ENCODE assay signal across 9 mouse cellular contexts in genomic region chr11:54214499-54215443, GRCm38 (mm10). TPM values are rescaled to one million over a fixed set of nuclear protein-coding genes. Genes with fewer than 3 reads are reported as not detected.
A peak's percentile ranks its signal among the peaks of the same experiment; 100 is the strongest.
DNase-seq lines count a peak whose midpoint lies in the region; ATAC-seq and TF ChIP-seq lines count a peak whose summit lies in the region.
"Had no signal": no experiment of that assay in that cellular context is flagged by ENCODE, and none has a peak within 500 bp of the region (broad histone marks: within the 10 kb centered on the region; RNA-seq: fewer than 3 reads in every experiment).

No protein-coding gene starts in this region.

- H3K4me1 ChIP-seq in kidney, embryonic 14.5 days (ENCODE audit: control insufficient read depth, insufficient read depth, low read length) = no peaks in the 10 kb centered on the region
- no peaks in the 10 kb centered on the region for H3K4me1 ChIP-seq in heart, postnatal 0 days (ENCODE audit: control insufficient read depth, insufficient read depth)
- no peaks in the 10 kb centered on the region for H3K4me1 ChIP-seq in forebrain, postnatal 0 days (ENCODE audit: insufficient read depth)
- H3K4me1 ChIP-seq: heart, embryonic 15.5 days had no signal

- no peak overlapping the region for H3K9ac ChIP-seq in kidney, embryonic 14.5 days (ENCODE audit: low read depth, low read length)
- no peak overlapping the region for H3K9ac ChIP-seq in heart, postnatal 0 days (replicated peaks; ENCODE audit: low read depth, low read length)
- no peak overlapping the region for H3K9ac ChIP-seq in forebrain, postnatal 0 days
- H3K9ac ChIP-seq: heart, embryonic 15.5 days had no signal

- no peak for ATAC-seq in kidney, embryonic 14.5 days (ENCODE audit: low FRiP score, low TSS enrichment)
- ATAC-seq in heart, postnatal 0 days (ENCODE audit: insufficient read depth, low read depth) = no peak
- ATAC-seq in forebrain, postnatal 0 days = no peak

- H3K4me2 ChIP-seq in kidney, embryonic 14.5 days (replicated peaks; ENCODE audit: low read depth, low read length) = no peak overlapping the region
- no peak overlapping the region for H3K4me2 ChIP-seq in heart, postnatal 0 days (ENCODE audit: low read depth, low read length)
- no peak overlapping the region for H3K4me2 ChIP-seq in forebrain, postnatal 0 days (ENCODE audit: low read depth)
- H3K4me2 ChIP-seq: heart, embryonic 15.5 days had no signal

- DNase-seq in kidney, adult 11 months = peak; percentile 50
- DNase-seq in c-Kit-positive CD71-positive TER-119-positive erythroid progenitor cells, embryonic 14.5 days (ENCODE audit: low spot score) = peak; percentile 4
- peak; percentile 18 for DNase-seq in heart, postnatal 0 days (ENCODE audit: low spot score)
- DNase-seq in left cerebral cortex, adult 18-20 months (ENCODE audit: low spot score in 2 of 2) = peak; percentile 7 to 34
- peak; percentile 9 for DNase-seq in ovary, postnatal 10 days (ENCODE audit: low spot score)
- DNase-seq in urinary bladder, postnatal 14 days (ENCODE audit: low spot score) = peak; percentile 84
- DNase-seq in forebrain, postnatal 0 days = no peak

- no peak for TF ChIP-seq EP300 in heart, postnatal 0 days (IDR thresholded peaks at IDR 0.05; ENCODE audit: low read depth)

- no peaks in the 10 kb centered on the region for H3K27me3 ChIP-seq in kidney, embryonic 14.5 days (ENCODE audit: control insufficient read depth, insufficient read depth, low read length)
- no peaks in the 10 kb centered on the region for H3K27me3 ChIP-seq in heart, postnatal 0 days (ENCODE audit: control insufficient read depth, insufficient read depth, low read length)
- no peaks in the 10 kb centered on the region for H3K27me3 ChIP-seq in forebrain, postnatal 0 days (ENCODE audit: insufficient read depth, low read length)
- H3K27me3 ChIP-seq: heart, embryonic 15.5 days had no signal

- H3K36me3 ChIP-seq in kidney, embryonic 14.5 days (ENCODE audit: control insufficient read depth, insufficient read depth, low read length) = no peaks in the 10 kb centered on the region
- no peaks in the 10 kb centered on the region for H3K36me3 ChIP-seq in heart, postnatal 0 days (replicated peaks; ENCODE audit: control insufficient read depth, insufficient read depth, low read length)
- H3K36me3 ChIP-seq in forebrain, postnatal 0 days (ENCODE audit: insufficient read depth) = no peaks in the 10 kb centered on the region
- H3K36me3 ChIP-seq: heart, embryonic 15.5 days had no signal

- no peaks in the 10 kb centered on the region for H3K9me3 ChIP-seq in kidney, embryonic 14.5 days (ENCODE audit: control insufficient read depth, low read length)
- H3K9me3 ChIP-seq in heart, postnatal 0 days (replicated peaks; ENCODE audit: control insufficient read depth, low read length) = no peaks in the 10 kb centered on the region
- H3K9me3 ChIP-seq in forebrain, postnatal 0 days (ENCODE audit: low read length) = no peaks in the 10 kb centered on the region
- H3K9me3 ChIP-seq: heart, embryonic 15.5 days had no signal

- no peak overlapping the region for H3K27ac ChIP-seq in kidney, embryonic 14.5 days (ENCODE audit: low read depth, low read length)
- H3K27ac ChIP-seq in heart, postnatal 0 days (ENCODE audit: low read depth) = no peak overlapping the region
- no peak overlapping the region for H3K27ac ChIP-seq in forebrain, postnatal 0 days (ENCODE audit: low read depth, low read length)
- H3K27ac ChIP-seq: heart, embryonic 15.5 days had no signal

- 74% methylated on average over 9 of the region's 9 CpGs for WGBS in kidney, embryonic 14.5 days
- WGBS in heart, postnatal 0 days = 66% methylated on average over 9 of the region's 9 CpGs
- 87% methylated on average over 9 of the region's 9 CpGs for WGBS in forebrain, postnatal 0 days

- TF ChIP-seq CTCF in heart, postnatal 0 days (IDR thresholded peaks at IDR 0.05; ENCODE audit: low read depth) = no peak
- no peak for TF ChIP-seq CTCF in forebrain, postnatal 0 days (IDR thresholded peaks at IDR 0.05; ENCODE audit: low read depth)

- no peak overlapping the region for H3K4me3 ChIP-seq in kidney, embryonic 14.5 days (ENCODE audit: low read length)
- H3K4me3 ChIP-seq in heart, postnatal 0 days (ENCODE audit: low read depth, low read length) = no peak overlapping the region
- no peak overlapping the region for H3K4me3 ChIP-seq in forebrain, postnatal 0 days (ENCODE audit: low read depth, low read length)
- H3K4me3 ChIP-seq: heart, embryonic 15.5 days had no signal

RNA-seq across cellular contexts. Expression of gene Csf2, which starts 34.7 kb away (rescaled TPM):
- polyA plus RNA-seq in kidney, embryonic 14.5 days (2014; fragmentation: Nextera tagmentation; extraction: Ambion mirVana) = not detected in 2 replicates
- total RNA-seq in heart, postnatal 0 days (2014; rRNA removed; ENCODE audit: low replicate concordance) = not detected in 2 replicates
- polyA plus RNA-seq in heart, postnatal 0 days (2015; fragmentation: Nextera tagmentation; extraction: Ambion mirVana) = not detected in 2 replicates
- not detected for total RNA-seq in left cerebral cortex, adult 18-20 months (2021)
- not detected in 2 replicates for total RNA-seq in forebrain, postnatal 0 days (2014; rRNA removed)
- polyA plus RNA-seq in forebrain, postnatal 0 days (2015; fragmentation: Nextera tagmentation; extraction: Ambion mirVana) = not detected in 2 replicates
- polyA plus RNA-seq: heart, embryonic 15.5 days had no signal

RNA-seq across cellular contexts. Expression of gene Il3, which starts 52.3 kb away (rescaled TPM):
- not detected in 2 replicates for polyA plus RNA-seq in kidney, embryonic 14.5 days (2014; fragmentation: Nextera tagmentation; extraction: Ambion mirVana)
- not detected in 2 replicates for total RNA-seq in heart, postnatal 0 days (2014; rRNA removed; ENCODE audit: low replicate concordance)
- not detected in 2 replicates for polyA plus RNA-seq in heart, postnatal 0 days (2015; fragmentation: Nextera tagmentation; extraction: Ambion mirVana)
- total RNA-seq in left cerebral cortex, adult 18-20 months (2021) = not detected
- not detected in 2 replicates for total RNA-seq in forebrain, postnatal 0 days (2014; rRNA removed)
- polyA plus RNA-seq in forebrain, postnatal 0 days (2015; fragmentation: Nextera tagmentation; extraction: Ambion mirVana) = not detected in 2 replicates
- polyA plus RNA-seq: heart, embryonic 15.5 days had no signal
